Mouse (Mus musculus) limb, embryonic 10.5 days (tissue): ENCODE data around the gene Sufu. TPM values are rescaled to one million over a fixed set of nuclear protein-coding genes. Genes with fewer than 3 reads are reported as not detected.

Experiments used
- DNase-seq: peaks from one replicate; pipeline ENCODE4 v3.0.0-alpha.2; 2017; ENCODE audit warnings: low spot score
- H3K27ac ChIP-seq: fragments of 300-500 bp; sonication (generic); 2 replicates; pipeline ENCODE4 v1.5.1; 2016; ENCODE audit warnings: mild to moderate bottlenecking
- H3K27me3 ChIP-seq: fragments of 300-500 bp; sonication (generic); 2 replicates; pipeline ENCODE4 v1.6.1; 2016; ENCODE audit warnings: low read depth, mild to moderate bottlenecking; ENCODE audit not compliant: poor library complexity, severe bottlenecking
- H3K36me3 ChIP-seq: fragments of 300-500 bp; sonication (generic); 2 replicates; pipeline ENCODE4 v1.6.1; 2016; ENCODE audit warnings: mild to moderate bottlenecking, moderate library complexity
- H3K4me1 ChIP-seq: fragments of 300-500 bp; sonication (generic); 2 replicates; pipeline ENCODE4 v1.6.1; 2016
- H3K4me3 ChIP-seq: fragments of 300-500 bp; sonication (generic); 2 replicates; pipeline ENCODE4 v1.5.1; 2016; ENCODE audit warnings: mild to moderate bottlenecking, moderate library complexity
- H3K9me3 ChIP-seq: fragments of 300-500 bp; sonication (generic); replicated peaks from 2 replicates; pipeline ENCODE4 v1.6.1; 2016; ENCODE audit warnings: mild to moderate bottlenecking
- WGBS: fragments of 180-500 bp; shearing (Covaris S2); methylation state at CpG from one replicate; pipeline ENCODE4 v1.1.7; 2016; 5-methylcytosine and 5-hydroxymethylcytosine counted together
- polyA plus RNA-seq: library from polyadenylated mRNA; unstranded; fragments of >200 nt; fragmentation: Nextera tagmentation; extraction: Ambion mirVana; gene quantifications from 2 replicates; pipeline ENCODE4 v1.2.1, GENCODE M21; 2016

Sufu gene
- polyA plus RNA-seq, 1 experiment from 2014 or later = 58.5 TPM

DNA sequence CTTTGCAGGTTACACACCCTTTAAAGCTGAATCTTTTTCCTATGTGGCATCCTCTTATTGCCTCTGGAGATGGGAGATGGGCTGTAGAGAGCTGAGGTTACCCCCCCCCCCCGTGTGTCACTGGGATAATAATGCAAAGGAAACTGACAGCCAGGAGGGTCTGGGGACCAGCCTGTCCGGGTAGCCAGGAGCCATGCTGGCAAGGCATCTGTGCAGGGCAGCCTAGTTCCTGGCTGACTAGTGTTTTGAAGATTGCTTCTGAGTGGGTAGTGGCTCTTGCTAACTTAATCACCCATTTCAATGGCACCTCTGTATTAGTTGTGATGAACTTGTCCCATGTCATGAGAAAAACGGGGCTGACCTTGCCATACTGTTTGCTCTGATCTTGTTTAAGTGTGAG lies 1.7 kb downstream of the Sufu start:
- Histone ChIP-seq H3K36me3 (peaks cover 26% of the 10 kb centered on the region), H3K27me3 (no peaks in the 10 kb centered on the region), H3K9me3 (no peaks in the 10 kb centered on the region), H3K27ac (no peak overlapping the region), H3K4me1 (peaks cover 49% of the 10 kb centered on the region), H3K4me3 (peak overlapping the region; percentile 86)
- DNase-seq = no peak
- 49% methylated on average over 3 of the region's 3 CpGs for WGBS

DNA sequence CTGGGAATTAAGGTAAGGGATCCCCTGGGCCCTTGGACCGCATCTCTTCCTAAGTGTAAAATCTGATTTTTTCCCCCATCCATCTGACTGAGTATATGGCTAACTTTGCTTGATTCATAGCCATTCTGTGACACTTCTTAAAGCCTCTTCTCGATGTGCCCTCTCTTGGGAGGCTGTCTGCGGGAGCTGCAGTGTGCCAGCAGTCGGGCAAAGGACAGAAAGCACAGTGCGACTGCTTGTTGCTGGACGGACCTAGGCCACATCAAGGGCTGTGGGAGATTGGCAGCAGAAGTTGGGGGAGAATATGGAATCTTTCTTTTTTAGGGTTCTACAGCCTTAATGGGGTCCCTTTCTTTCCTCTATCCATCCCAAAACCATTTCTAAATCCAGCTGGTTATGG lies 2.7 kb downstream of the Sufu start:
- Histone ChIP-seq H3K27me3 (no peaks in the 10 kb centered on the region), H3K4me3 (no peak overlapping the region), H3K4me1 (peaks cover 39% of the 10 kb centered on the region), H3K27ac (no peak overlapping the region), H3K36me3 (peaks cover 35% of the 10 kb centered on the region), H3K9me3 (no peaks in the 10 kb centered on the region)
- WGBS = 84% methylated on average over 6 of the region's 6 CpGs
- DNase-seq = no peak

DNA sequence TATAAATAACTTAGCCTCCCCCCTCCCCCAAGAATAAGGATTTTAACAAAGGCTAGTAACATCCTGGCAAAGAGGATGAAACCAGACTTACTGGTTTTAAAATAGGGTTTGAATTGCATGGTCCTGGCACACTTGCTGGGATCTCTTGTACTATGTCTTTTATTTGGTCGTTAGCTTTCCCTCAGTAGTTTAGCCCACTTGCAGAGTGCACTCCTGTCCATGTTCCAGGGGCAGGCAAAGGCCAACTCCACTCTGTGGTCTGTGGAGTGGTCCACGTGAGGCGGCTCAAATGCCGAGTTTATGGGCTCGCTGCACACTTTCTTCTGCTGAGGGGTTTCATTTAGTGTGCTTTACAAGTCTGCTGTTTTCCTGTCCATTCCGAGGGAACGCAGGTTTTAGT lies 3.2 kb downstream of the Sufu start:
- DNase-seq = no peak
- Histone ChIP-seq H3K27me3 (no peaks in the 10 kb centered on the region), H3K36me3 (peaks cover 40% of the 10 kb centered on the region), H3K4me3 (no peak overlapping the region; the same call in 1 of the 2 replicates), H3K27ac (no peak overlapping the region), H3K4me1 (peaks cover 35% of the 10 kb centered on the region), H3K9me3 (no peaks in the 10 kb centered on the region)
- 72% methylated on average over 7 of the region's 7 CpGs for WGBS

DNA sequence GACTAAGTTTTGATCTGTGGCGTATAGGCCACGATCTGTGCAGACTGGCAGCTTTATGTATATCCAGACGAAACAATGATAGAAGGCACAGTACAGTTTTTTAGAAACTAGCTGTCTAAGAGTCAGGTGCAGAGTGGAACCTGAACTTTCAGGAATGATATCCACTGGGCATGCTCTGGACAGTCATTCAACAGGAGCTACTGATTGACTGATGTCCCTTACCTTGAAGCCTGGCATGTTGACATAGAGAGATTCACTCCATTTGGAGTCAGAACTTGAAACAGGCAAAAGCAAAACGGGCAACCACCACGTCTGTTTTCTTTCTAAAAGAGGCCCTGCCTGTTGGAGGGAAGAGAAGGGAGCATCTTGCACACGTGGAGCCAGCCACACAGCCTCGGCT lies 3.9 kb downstream of the Sufu start:
- Histone ChIP-seq H3K9me3 (no peaks in the 10 kb centered on the region), H3K27ac (no peak overlapping the region), H3K4me1 (peaks cover 35% of the 10 kb centered on the region), H3K27me3 (no peaks in the 10 kb centered on the region), H3K4me3 (no peak overlapping the region), H3K36me3 (peaks cover 47% of the 10 kb centered on the region)
- no peak for DNase-seq
- WGBS = 93% methylated on average over 7 of the region's 7 CpGs

DNA sequence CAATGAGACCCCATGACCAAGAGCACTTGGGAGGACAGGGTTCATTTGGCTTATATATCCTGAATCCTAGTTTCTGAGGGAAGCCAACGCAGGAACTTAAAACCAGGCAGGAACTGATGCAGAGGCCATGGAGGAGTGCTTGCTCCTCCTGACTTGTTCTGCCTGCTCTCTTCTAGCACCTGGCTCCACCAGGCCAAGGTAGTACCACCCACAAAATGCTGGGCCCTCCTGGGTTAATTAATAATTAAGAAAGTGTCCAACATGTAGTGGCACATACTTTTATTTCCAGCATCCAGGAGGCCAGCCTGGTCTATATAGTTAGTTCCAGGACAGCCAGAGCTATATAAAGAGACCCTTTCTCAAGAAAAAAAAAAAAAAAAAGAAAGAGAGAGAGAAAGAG lies 7.3 kb downstream of the Sufu start:
- no peaks in the 10 kb centered on the region for H3K9me3 ChIP-seq
- DNase-seq = no peak
- H3K4me3 ChIP-seq = no peak overlapping the region
- no peak overlapping the region for H3K27ac ChIP-seq
- peaks cover 15% of the 10 kb centered on the region for H3K4me1 ChIP-seq
- WGBS = 93% methylated on average over 1 of the region's 1 CpGs
- no peaks in the 10 kb centered on the region for H3K27me3 ChIP-seq
- peaks cover 78% of the 10 kb centered on the region for H3K36me3 ChIP-seq

GRCm38 (mm10) chr19:46406592-46407386 lies 10.1 kb downstream of the Sufu start:
- 71% methylated on average over 8 of the region's 8 CpGs for WGBS
- no peaks in the 10 kb centered on the region for H3K27me3 ChIP-seq
- no peak for DNase-seq
- H3K9me3 ChIP-seq = no peaks in the 10 kb centered on the region
- peak overlapping the region; percentile 15; the same call in 1 of the 2 replicates for H3K27ac ChIP-seq
- no peak overlapping the region for H3K4me3 ChIP-seq
- peaks cover 94% of the 10 kb centered on the region for H3K36me3 ChIP-seq
- H3K4me1 ChIP-seq = 0 out of 2 replicates have a peak, but pooled peaks cover 2% of the 10 kb centered on the region

- Histone ChIP-seq H3K36me3 (peaks cover 86% of the 10 kb centered on the region), H3K27me3 (no peaks in the 10 kb centered on the region), H3K9me3 (no peaks in the 10 kb centered on the region), H3K27ac (no peak overlapping the region), H3K4me1 (0 out of 2 replicates have a peak, but pooled peaks cover 2% of the 10 kb centered on the region), H3K4me3 (no peak overlapping the region)
- 81% methylated on average over 3 of the region's 3 CpGs for WGBS
- no peak for DNase-seq
Observed at GRCm38 (mm10) chr19:46409506-46409905, 12.8 kb downstream of the Sufu start.

- H3K36me3 ChIP-seq = peaks cover 70% of the 10 kb centered on the region
- DNase-seq = no peak
- 88% methylated on average over 12 of the region's 12 CpGs for WGBS
Observed at GRCm38 (mm10) chr19:46412056-46412805, 15.5 kb downstream of the Sufu start.

GRCm38 (mm10) chr19:46413969-46414368 lies 17.3 kb downstream of the Sufu start:
- 84% methylated on average over 2 of the region's 2 CpGs for WGBS
- DNase-seq = no peak
- H3K4me1 ChIP-seq = peaks cover 12% of the 10 kb centered on the region

More at GRCm38 (mm10) chr19:46412056-46412805, 15.5 kb downstream of the Sufu start:
- Histone ChIP-seq H3K4me3 (no peak overlapping the region), H3K27me3 (no peaks in the 10 kb centered on the region), H3K9me3 (no peaks in the 10 kb centered on the region), H3K4me1 (peaks cover 5% of the 10 kb centered on the region; the same call in 1 of the 2 replicates), H3K27ac (no peak overlapping the region)

GRCm38 (mm10) chr19:46414486-46414885 lies 17.8 kb downstream of the Sufu start:
- Histone ChIP-seq H3K27me3 (no peaks in the 10 kb centered on the region), H3K27ac (no peak overlapping the region), H3K4me1 (peaks cover 13% of the 10 kb centered on the region), H3K36me3 (peaks cover 51% of the 10 kb centered on the region), H3K4me3 (no peak overlapping the region), H3K9me3 (no peaks in the 10 kb centered on the region)
- 93% methylated on average over 8 of the region's 8 CpGs for WGBS
- DNase-seq = no peak

More at GRCm38 (mm10) chr19:46413969-46414368, 17.3 kb downstream of the Sufu start:
- H3K27ac ChIP-seq = no peak overlapping the region
- H3K36me3 ChIP-seq = peaks cover 56% of the 10 kb centered on the region
- H3K27me3 ChIP-seq = no peaks in the 10 kb centered on the region
- H3K9me3 ChIP-seq = no peaks in the 10 kb centered on the region
- H3K4me3 ChIP-seq = no peak overlapping the region

DNA sequence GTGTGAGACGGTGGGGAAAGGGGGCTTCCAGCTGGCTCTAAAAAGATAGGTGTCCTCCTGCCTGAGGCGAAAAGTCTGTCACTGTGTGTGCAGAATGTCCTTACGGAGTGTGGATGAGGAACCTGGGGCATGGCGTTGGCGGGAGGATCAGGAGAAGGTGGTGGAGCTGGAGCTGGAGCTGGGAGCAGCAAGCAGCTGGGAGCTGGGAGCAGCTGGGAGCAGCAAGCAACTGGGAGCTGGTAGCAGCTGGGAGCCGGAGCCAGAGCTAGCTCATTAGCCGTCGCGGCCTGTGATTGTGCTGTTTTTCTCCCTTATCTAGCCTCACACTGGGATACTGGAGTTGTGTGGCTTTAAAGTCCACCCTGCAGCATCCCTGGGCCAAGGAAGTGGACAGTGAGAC lies 19.6 kb downstream of the Sufu start:
- peaks cover 33% of the 10 kb centered on the region for H3K36me3 ChIP-seq
- no peak overlapping the region for H3K27ac ChIP-seq
- no peaks in the 10 kb centered on the region for H3K27me3 ChIP-seq
- no peak overlapping the region for H3K4me3 ChIP-seq
- H3K9me3 ChIP-seq = no peaks in the 10 kb centered on the region
- WGBS = 79% methylated on average over 9 of the region's 9 CpGs
- H3K4me1 ChIP-seq = peaks cover 29% of the 10 kb centered on the region
- no peak for DNase-seq

- Histone ChIP-seq H3K36me3 (peaks cover 25% of the 10 kb centered on the region), H3K4me1 (peaks cover 46% of the 10 kb centered on the region), H3K27me3 (no peaks in the 10 kb centered on the region), H3K9me3 (no peaks in the 10 kb centered on the region), H3K4me3 (no peak overlapping the region), H3K27ac (no peak overlapping the region)
- DNase-seq = no peak
- 87% methylated on average over 4 of the region's 4 CpGs for WGBS
Observed at GRCm38 (mm10) chr19:46418051-46418450, 21.4 kb downstream of the Sufu start.

- Histone ChIP-seq H3K4me3 (no peak overlapping the region), H3K27me3 (no peaks in the 10 kb centered on the region), H3K27ac (peak overlapping the region; percentile 50; the same call in 1 of the 2 replicates), H3K9me3 (no peaks in the 10 kb centered on the region), H3K36me3 (peaks cover 15% of the 10 kb centered on the region), H3K4me1 (peaks cover 56% of the 10 kb centered on the region)
- no peak for DNase-seq
- 94% methylated on average over 7 of the region's 7 CpGs for WGBS
Observed at GRCm38 (mm10) chr19:46420410-46420809, 23.7 kb downstream of the Sufu start.
